Mouse (Mus musculus) liver, adult (tissue): ENCODE data around the gene Hoxd1.

Experiments
- GATA4 ChIP-seq: IDR thresholded peaks from 2 replicates; pipeline ENCODE4 v1.6.1; 2014; ENCODE audit warnings: mild to moderate bottlenecking, low read length; ENCODE audit not compliant: insufficient replicate concordance

Gene Hoxd1

DNA sequence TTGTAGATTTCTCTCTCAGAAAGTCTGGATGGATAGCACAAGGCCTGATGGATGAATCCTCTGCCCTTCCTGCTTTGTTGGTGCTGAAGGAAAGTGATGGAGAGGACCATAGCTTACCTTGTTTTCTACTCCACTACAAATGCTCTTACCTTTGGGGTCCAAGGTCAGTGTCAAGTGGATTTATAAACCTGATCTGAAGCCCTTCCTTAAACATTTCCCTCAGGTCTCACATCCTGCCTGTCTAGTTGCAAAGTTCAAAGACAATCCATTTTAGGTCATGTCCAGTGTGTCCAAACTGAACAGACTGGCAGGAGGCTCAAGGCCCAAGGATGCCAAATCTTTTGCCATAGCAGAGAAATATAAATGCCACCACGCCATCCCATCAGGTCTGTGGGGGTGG is 10.9 kb upstream of the Hoxd1 start:
- no peak for TF ChIP-seq GATA4

DNA sequence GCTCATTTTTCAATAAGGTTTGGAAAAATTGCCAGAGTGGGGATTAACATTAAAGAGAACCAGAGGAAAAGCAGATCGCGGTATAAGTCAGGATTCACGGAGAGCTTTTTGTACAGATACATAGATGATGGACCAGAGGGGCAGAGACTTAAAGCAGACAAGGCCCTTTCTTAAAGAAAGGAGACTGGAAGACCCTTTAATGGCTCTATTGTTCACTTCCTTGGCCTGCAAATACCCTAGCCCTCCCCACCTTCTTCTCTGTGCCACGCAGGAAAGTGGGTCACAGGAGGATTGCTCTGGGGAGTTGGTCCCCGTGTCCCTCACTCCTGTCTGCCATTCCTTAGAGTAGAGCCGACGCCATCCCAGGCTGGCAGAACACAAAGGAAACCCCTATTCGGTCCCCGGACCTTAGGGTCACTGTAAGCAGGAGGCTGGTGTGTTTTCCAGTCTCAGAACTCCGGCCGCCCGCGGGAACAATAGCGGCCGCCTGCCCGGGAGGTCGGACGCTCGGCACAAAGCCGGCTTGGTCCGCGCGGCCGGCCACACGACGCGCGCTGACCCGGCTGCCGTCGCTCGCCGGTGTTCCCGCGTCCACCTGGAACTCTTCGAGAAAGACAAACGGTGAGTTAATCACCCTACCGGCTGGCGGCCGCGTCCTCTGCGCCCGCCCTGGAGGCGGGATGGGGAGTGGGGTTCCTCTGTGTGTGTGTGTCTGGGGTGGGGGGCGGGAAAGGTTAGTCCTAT is 10.2 kb upstream of the Hoxd1 start:
- TF ChIP-seq GATA4, result no peak

DNA sequence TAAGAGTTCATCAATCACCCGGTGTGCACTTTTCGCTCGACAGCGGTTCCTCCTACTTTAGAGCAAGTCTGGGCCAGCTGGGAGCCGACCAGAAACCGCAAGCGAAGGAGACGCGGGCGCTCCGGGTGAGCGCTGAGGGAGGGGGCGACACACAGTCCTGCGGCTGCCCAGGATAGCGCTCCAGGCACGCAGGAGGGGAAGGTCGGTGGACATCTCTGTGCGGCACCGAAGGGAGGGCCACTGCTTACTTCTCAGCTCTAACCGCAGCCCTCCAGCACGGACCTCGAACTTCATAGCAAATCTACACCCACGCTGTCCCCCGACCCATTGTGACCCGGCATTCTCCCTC is 9.6 kb upstream of the Hoxd1 start:
- TF ChIP-seq GATA4, result no peak

DNA sequence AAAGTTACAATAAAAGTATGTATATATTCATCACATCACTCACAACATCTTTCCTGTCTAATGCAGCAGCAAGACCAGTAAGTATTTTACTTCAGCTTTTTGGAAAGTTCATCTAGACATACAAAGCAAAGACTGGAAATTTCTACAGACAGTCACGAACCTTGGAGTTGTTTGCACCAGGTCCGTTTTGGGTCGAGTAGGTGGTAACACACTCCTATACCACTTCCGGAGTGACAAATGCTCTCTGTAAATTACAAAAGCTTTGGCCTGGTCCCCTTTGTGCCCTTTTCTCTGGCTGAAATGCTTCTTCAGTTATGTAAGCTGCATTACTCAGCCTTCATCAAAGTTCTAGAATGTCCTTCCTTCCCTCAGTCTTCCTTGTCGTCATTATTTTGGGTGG is 9.1 kb upstream of the Hoxd1 start:
- no peak for TF ChIP-seq GATA4

DNA sequence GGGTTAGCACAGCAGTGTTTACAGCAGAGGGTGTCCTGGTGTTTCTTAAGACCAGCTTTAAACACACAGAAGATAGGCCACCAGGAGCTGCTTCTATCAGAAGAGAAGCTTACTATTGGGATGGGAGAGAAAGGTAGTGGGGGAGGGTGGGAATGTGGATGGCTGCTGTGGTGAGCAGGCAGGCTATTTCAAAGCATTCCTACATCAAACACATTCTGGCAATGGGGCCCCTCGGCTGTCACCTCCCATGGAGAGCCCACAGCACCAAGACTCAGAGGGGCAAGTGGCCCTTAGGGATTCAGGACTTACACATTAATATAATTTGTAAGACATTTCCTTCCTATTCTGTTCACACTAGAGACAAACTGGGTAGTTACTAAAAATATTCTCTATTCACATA is 2.6 kb upstream of the Hoxd1 start:
- TF ChIP-seq GATA4, result no peak

DNA sequence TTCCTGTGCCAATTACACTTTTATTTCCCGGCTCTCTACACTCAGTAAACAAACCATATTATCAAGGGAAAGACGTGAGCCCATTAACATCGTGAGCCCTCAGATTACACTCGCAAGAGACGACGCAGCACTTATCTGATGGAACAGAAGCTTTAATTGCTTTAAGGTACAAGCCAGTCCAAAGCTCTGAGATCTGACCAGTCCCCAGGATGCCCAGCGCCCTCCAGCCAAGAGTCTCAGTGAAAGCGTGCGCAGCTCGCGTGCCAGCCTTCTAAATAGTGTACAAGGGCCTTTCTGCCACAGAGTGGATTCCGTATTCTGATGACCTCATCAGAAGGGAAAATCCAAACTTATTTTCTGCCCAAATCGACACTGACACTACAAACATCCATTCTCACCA is 839 bp upstream of the Hoxd1 start:
- TF ChIP-seq GATA4, result no peak

DNA sequence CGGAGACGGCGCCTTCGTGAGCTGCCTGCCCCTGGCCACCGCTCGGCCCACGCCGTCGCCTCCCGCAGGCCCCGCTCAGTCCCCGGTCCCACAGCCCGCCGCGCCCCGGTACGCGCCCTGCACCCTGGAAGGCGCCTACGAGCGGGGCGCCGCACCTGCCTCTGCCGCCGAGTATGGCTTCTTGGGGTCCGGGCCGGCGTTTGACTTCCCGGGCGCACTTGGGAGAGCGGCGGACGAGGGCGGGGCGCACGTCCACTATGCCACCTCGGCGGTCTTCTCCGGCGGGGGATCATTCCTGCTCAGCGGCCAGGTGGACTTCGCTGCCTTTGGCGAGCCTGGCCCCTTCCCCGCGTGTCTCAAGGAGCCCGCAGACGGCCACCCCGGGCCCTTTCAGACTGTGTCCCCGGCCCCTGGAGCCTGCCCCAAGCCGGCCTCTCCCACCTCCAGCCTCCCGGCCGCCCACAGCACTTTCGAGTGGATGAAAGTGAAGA is 510 bp downstream of the Hoxd1 start:
- no peak for TF ChIP-seq GATA4

DNA sequence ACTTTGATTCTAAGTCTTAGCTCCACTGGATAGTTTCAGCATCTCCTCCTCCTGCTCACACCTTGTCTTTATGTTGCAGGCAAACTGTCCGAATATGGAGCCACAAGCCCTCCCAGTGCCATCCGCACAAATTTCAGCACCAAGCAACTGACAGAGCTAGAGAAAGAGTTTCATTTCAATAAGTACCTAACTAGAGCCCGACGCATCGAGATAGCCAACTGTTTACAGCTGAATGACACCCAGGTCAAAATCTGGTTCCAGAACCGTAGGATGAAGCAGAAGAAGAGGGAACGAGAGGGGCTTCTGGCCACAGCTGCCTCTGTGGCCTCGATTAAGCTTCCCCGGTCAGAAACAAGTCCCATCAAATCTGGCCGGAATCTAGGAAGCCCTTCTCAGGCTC is 1.2 kb downstream of the Hoxd1 start:
- no peak for TF ChIP-seq GATA4

DNA sequence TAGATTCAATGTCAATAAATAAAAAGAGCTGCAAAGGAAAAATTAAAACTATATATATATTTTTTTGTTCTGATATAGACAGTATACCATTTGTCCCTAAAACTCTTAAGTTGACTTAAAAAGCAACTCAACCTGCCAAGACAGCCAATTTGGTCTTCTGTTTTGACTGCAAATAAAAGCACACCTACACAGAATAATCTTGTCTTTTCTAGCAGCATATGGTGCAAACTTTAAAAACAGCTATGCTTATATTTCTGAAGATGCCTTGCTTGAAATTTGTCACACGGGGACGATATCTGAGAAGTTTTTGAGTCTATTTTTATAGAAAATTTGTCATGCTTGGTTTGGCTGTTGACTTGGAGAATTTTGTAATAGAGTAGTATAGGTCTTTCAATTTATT is 11.6 kb downstream of the Hoxd1 start:
- no peak for TF ChIP-seq GATA4

DNA sequence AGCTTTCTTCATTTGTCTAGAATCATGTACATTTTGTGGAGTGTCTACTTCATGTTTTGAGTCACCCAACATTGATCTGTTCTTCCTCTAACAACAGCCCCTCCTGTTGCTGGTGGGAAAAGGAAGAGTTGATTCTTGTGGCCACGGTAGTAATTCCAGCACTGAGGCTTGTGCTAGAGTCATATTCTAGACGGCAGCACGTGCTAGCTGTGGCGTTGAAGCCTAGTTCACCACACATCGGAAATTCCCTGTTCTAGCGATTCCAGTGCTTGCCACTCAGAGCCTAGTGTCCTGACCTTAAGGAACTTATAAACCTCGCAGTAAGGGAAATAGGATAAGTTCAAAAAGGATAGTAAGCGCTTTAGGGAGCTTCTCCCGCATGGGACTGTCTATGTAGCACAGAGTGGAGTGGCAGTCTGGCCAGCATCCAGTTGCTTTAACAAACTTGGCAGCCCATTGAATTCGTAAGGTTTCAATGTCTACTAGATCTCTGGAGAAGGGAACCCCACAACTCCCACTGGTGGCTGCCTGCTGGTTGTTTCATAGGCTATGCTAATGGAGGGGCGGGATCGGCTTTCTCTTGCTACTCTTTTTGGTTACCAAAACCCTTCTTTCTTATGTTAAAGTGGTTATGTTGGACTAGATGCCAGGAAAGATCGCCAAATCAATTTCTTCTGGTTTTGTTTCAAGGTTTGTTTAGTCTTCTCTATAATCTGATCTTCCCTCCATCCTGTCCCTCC is 14.9 kb downstream of the Hoxd1 start:
- TF ChIP-seq GATA4, result no peak

DNA sequence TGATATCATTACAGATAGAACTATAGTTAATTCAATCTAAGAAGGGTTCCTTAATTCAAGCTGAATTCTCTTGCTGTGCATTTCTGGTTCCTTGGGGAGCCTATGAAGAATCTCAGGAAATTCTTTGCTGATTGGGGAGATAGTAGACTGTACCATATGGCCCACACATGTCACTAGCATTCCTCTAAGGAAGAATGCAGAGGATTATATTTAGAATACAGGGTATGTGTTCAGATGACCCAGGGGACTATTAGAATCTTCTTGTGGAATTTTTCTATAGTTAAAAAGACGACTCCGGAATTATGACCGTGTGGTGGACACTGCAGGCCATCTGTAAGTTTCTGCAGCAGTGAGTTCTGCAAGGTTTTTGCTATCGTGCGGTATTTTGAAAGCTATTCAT is 18.6 kb downstream of the Hoxd1 start:
- TF ChIP-seq GATA4, result no peak

DNA sequence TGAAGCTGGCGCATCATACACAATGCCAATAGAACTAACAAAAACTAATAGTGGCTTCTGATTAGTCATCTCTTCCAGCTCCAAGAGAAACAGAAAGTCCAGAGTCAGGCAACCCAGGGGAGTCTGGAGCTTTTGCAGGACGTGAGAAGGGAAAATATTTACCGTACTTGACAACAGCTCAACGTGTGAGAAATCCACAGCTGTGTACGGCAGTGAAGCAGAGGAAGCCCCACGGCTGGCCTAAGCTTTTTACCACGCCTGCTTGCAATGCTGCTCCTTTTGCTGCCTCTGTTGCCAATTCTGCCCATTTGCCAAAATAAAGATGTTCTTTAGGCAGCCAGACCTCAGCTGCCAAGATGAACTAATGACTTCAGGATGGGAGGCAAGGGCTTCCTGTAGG is 32.8 kb downstream of the Hoxd1 start:
- TF ChIP-seq GATA4, result no peak

DNA sequence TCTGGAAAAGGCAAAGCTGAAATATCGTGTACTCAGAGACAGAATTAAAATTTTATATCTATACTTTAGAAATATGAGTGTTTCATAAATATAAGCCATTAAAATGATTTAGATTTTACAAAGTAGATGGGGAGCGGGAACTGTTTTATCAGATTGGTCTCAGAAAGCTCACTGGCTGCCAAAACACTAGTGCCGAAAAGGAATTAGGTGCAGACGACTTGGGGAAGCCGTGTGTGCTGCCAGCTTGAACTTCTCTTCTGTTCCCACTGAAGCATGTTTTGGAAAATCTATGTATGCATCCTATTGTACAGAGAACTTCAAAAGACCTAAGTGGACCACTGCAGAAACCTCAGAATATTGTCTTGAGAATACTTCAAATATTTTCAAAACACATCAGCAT is 45.7 kb downstream of the Hoxd1 start:
- TF ChIP-seq GATA4, result no peak
